Mouse (Mus musculus) thymus, postnatal 10 days (tissue): ENCODE data around the gene Hopx.

ENCODE experiments used
- DNase-seq, 2 experiments: peaks; one replicate each; pipeline ENCODE4 v3.0.0; 2021; ENCODE audit warnings: low spot score in 2 of 2

Gene Hopx

DNA sequence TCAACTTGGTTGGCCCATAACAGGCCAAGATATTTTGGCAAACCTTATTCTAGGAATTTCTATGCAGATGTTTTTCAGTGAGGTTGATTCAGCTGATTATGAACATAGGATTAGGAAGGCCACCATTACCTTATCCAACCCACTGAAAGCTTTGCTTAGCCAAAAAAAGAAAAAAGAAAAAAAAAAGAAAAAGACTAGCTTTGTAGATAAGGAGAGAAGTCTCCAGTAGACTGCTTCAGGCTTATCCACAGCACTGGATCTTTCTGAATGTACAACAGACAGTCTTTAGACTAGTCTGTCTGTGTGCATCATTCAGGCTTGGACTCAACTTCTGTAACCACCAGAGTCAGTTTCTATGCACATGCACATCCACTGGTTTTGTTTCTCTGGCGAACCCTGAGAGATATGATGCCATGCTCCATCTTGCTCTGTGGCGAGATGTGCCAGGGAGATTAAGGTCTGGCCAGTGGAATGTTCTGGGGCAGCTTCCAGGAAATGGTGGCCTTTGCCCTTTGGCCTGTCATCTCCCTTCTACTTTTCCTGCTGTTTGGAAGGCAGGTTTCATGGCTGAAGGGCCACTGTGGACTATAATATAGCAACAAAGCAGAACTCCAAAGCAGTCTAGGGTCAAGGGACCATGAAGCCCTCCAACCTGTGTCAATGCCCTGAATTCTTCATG lies 17.7 kb upstream of the Hopx start:
- DNase-seq = no peak

DNA sequence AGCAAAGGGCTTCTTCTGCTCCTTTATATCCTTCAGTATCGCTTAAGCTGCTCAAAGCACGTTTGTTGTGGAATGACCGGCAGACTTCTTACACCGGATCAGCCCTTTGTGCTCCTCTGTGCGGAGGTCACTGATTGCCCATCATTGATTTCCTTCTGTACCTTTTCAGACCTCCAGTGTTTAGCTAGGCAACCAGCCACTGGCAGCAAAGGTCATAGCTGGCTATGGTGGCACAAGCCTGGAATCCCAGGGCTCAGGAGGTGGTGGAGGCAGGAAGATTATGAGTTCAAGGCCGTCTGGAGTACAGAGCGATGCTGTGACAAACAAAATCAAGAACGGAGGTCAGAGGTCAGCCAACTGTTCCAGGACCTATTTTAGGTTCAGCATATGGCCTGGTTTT lies 17.0 kb upstream of the Hopx start:
- no peak for DNase-seq

DNA sequence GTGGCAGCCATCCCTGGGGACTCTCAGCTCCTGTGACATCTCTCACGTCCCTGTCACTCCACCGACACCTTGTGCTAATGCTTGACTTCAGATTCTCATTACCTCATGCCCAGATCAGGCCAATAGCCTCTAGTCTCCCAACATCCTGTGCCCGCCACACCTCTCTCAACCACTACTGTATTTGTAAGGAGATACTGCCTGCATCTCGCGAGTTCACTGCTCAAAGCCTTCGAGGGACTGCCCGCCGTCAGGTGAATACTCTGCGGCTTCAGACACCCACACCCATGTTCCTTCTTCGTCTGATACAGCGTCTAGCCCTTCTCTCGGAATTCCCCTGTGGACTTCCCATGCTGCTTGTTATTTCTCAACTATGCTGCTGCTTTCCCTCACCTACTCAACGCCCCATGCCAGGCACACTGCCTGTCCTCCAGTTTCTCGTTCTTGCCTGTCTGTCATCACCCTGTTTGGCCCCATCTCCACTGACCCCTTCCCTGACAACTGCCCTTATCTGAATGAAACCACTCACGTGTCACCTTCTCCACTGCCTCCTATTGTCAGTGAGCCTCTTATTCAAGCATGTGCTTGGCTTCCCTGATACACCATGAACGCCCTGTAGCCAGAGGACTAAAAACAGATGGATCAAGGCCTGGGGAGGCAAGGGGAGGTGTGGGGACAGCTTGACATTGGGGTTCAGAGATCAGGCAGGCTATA lies 15.5 kb upstream of the Hopx start:
- DNase-seq = no peak

DNA sequence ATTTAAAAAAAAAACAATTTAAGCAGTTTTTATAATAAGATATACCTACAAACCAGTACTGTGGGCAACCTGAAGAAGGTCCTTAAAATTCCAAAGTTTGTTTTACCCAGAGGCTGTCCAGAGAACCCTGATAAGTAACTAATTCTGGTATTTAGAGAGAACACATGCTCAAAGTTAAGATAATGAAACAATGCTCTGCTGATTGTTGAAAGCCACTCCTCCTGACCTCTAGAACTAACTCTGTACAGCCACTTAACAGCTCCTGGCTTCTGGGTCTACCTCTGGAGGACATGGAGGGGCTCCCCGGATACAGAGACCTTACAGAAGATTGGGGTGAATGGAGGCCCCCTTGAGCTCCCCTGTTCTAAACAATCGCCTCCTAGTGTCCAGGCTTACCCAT lies 15.0 kb upstream of the Hopx start:
- DNase-seq = no peak

DNA sequence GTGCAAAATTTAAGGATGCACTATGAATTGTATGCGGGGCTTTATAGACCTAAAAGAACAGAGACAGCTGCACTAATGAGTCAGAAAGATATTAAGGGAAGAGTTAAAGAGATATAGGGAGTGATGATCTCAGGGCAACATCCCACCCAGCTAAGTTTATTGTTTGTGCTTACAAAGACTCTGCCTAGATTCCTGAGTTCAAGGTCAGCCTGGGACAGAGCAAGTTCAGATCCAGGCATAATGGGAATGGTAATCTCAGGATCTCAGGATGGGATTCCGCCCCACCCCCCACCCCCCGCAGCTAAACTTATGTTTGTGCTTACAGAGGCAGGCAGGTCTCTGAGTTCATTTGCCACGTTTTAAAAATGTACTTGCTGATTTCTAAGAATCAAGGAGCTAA lies 13.9 kb upstream of the Hopx start:
- DNase-seq = no peak

DNA sequence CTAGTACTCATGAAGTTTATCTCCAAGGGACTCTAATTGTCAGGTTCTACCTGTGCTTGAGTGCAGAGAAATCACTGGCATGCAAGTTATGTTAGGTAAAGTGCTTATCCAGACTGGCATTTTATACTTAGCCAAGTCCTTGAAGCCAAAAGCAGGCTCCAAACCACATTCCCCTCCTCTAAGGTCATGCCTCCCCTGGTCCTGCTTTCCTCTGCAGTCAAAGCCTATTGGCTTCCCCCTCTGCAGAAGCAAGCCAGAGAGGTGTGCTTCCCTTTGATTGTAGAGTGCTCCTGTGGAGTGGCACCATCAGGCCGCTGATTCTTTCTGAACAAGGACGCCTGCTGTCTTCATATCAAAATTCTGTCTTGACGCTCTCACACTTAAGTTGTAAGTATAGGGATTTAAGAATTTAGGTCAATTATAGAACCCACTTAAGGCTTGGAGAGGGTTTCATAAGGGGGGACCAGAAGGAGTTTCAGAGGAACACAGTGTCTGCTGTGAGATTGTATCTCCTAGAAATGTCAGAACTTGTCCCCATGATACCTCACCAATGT lies 11.6 kb upstream of the Hopx start:
- no peak for DNase-seq

DNA sequence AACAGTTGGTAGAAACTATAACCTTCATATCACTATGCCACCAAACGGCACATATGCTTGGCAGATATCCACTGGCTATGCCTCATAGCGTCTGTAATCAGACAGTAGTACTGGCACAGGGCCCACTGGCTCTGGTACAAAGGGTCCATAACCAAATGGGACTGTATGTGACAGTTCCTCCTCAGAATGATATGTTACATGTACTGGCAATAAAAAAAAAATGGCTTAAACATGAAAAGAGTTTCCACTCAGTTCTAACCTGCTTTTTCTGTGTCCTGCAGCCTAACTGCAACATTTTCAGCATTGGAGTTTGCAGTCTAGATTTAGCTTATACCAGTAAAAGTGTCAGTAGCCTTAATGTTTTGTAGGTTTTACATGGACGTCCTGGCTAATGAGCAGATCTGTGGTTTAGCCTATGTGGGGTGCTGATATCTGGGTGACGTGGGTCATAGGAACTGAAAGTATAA lies 9.9 kb upstream of the Hopx start:
- DNase-seq = no peak

DNA sequence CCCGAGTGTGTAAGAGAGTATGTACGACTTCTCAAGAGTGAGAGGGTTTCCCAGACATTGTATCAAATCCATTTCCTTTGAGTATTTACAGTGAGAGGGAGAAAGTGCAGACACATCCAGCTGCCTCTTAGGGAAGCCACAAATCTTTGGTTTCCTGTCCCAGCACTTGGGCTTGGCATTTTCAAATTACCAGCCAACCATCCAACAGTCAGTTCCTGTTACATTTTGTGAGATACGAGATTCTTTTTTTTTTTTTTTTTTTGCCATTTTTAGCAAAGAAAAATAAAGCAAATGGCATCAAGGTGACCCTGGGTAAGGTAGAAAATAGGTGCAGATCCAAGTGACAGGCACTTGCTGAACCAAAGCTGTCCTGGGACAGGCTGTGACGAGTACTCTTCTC lies 9.2 kb upstream of the Hopx start:
- DNase-seq = no peak

DNA sequence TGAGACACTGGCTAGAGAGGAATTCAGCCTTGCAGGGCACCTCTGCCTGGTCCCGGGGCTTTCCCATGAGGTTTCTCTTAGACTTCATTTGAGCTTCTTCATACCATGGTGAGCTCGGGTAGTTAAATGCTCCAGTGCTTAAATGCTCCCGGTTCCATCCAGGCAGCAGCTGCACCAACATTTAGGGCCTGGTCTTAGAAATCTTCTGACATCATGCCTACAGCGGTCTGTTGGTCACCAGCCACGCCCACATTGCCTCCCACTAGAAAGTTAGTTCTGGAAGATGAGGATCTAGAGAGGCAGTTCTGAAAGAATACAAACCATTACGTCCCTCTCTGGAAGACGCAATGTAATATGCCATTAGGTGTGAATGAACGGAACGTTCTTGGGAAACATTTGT lies 8.7 kb upstream of the Hopx start:
- DNase-seq = no peak

DNA sequence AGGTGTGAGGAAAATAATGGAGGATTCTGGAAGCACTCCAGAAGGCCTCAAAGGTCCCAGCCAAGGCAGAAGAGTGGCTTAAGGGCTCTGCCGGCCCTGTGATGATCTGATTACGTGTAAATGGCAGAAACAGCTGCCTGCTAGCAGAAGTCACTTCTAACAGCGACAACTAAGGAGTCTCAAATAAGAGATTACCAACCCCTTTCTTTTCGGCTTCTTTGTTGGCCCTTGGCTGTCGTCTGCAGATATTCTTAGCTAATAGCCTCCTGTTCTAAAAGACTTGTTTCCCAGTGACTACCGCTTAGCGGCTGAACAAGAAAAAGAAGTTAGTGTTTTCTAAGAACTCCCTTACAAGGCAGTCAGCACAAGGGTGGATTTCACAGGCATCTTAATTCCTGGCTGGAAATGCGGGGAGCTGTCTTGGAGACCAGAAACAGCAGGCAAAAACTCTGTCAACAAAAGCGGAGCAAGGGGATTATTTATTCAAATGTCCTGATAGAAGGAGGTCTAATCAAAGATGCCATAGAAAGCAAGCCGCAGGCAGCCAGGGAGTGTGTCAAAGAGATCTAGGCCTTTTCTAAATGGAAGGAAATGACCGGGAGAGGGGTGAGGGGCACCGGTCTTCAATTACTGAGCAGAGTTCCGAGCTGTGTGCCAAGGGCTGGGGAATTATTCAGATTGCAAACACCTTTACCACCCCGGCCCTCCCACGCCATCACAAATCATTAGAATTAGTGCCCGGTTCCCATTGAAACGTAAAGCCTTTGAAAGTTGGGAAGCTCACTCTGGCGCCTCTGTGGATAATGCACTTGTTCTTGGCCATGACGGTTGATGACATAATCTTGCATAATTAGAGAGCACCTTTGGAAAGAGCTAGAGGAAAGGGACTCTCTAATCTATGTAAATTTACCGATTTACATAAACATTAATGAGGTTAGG lies 7.6 kb upstream of the Hopx start:
- no peak for DNase-seq

DNA sequence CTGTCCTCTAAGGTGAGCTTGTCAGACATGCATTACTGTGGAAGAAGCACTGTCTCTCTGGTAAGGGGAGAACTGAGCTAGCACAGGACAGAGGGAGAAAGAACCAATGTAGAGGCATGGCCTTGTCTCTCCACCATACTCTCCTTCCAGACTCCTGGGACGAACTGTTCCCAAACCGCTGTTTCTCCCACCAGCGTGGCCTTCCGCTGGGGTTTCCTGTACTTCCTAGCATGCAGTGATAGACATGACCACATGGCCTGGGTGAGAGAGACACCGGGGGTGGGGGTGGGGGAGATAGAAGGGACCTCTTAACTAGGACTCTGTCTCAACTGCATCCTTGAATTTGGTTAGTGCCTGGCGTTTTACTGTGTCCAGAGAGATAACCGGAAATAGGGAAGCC lies 5.8 kb upstream of the Hopx start:
- no peak for DNase-seq

DNA sequence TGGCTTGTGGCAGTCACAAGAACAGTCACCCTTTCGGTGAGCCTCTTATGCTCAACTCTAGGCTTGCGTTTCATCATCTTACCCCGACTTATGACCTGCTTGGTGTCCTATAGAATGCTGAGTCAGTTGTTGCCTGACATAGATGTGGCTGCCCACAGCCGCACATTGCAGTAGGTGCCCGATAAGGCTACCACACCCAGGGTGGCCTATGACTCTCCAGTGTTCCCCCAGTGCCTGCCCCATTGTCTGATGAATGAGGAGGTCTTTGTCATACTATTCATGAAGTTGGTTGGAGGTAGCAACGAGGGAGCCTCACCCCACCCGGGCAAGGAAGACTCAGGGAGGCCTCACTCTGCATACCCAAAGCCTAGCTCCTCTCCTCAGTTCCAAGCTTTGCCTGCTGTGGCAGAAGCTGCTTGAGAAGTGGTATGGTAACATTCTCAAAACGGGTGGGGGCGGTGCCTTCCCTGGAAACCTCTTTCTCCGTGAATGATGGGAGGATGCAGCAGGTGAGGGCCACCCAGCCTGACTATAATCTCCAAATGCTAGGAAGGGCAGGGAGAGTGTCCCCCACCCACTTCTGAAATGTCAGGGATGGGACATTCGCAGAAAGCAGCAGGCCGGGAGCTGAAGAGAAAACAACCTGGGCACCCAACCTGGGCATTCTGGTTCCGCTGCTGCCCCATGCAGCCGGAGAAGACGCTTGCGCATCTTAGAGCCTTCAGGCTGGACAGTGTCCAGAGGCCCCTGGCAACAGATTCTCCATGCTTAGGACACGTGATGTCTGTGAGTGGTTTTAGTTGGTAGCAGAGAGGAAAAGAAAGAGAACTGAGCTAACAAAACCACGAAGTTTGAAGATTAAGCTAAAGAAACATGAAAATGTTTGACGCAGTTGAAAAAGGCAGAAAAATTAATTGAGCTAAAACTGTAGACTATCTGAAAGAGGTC lies 4.8 kb upstream of the Hopx start:
- no peak for DNase-seq

DNA sequence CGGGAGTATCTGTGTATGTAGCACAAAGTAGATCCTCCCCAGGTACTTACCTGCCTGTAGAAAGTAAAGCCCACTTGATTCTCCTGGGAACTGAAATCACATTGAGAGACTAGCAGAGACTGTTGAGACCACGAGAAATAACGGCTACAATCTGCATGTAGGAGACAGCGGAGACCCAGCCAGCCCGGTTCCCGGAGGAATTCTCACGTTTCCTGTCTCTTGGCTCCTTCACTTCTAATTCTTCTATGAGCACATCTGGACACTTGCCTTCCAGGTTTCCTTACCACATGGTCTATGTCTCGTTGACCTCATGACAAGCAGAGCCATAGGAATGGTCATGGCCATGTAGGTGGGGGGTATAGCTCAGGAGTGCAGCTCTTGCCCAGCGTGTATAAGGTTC lies 811 bp upstream of the Hopx start:
- no peak for DNase-seq

DNA sequence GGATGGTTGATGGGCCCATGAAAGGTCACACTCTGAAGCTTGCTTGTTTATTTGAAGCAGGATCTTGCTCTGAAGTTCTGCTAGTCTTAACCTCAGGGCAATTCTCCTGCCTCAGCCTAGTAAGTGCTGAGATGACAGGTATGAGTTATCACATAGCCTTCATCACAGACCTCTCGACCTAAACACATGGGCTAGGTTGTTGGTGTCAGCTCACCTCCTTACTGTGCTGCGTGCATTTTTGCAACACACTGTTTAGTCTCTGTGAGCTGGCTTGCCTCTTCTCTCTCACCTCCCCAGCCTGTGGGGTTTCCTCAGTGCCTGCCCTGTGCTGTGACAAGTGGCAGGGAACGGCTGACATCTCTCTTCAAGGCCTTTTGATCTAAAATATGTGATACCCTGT lies 1.1 kb downstream of the Hopx start:
- no peak for DNase-seq

DNA sequence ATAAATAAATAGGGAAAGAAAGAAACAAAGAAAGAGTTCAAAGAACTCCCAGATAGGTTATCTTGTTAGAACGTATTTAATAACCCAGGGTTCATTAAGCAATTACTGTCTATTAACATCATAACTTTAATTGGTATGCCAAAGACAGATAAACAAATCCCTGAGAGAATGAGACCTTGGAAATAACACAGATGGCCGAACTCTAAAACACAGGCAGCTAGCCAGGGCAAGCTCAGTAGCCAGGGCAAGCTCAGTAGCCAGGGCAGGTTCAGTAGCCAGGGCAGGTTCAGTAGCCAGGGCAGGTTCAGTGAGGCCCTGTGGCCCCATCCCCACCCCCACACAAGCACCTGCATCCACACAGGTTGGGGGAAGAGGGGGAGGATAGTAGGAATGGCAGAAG lies 2.9 kb downstream of the Hopx start:
- DNase-seq = no peak

DNA sequence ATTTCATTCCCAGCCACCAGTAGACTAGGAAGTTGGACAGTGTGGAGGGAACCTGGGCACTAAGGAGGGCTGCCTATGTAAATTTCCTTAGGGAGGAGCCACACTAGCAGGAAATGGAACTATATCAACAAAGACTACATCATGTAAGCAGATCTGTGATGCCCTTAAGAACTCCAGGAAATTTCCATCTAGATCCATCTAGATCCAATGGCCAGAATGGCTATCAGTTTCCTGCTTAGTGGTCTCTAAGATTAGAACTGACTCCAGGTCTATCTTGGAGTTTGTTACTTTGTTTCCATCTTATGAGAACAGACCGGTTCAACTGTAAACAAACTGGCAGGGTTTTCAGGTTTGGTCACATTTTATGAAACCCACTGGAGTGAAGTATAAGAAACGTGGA lies 5.1 kb downstream of the Hopx start:
- DNase-seq = no peak

DNA sequence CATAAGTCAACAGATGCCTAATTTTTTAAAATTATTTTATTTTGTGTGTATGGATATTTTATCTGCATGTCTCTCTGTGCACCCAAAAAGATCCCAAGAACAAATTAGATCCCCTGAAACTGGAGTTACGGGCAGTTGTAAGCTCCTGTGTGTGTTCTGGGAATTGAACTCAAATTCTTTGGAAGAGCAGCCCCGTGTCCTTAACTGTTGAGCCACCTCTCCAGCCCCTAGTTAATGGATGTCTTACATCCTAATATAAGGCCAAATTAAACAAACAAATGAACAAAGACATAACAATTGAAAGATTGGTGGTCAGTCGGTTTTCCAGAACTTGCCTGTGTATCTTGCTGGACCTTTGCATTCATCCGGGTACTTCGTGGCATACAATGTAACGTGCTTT lies 6.1 kb downstream of the Hopx start:
- DNase-seq = no peak

DNA sequence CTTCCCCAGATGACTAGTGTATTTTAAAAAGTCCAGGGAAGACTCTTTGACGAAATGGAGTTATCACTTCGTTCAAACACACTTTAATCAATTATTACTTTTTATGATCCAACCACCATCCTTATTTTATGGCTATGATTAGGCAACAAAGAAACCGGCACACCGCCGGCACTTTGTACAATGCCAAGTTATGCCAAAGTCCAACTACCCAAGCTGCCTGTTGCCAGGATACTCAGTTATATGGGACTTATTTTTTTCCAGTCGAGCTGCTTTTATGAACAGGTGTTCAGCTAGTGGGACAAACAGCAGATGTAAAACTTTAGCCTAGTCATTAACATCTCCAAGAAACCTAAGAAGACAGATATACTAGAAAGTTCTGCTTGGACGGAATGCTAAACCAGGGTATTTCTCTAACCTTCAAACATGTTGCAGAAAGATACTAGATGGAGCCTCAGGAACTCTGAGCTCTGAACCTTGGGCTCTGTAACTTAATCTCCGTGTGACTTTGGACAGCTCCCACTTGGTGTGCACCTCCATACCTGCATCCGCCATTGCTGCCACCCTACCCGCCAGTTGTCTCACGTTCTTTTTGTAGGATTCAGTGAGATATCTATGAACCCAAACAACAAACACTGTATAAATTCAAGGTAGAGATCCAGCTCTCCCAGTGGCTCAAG lies 7.6 kb downstream of the Hopx start:
- DNase-seq = no peak

DNA sequence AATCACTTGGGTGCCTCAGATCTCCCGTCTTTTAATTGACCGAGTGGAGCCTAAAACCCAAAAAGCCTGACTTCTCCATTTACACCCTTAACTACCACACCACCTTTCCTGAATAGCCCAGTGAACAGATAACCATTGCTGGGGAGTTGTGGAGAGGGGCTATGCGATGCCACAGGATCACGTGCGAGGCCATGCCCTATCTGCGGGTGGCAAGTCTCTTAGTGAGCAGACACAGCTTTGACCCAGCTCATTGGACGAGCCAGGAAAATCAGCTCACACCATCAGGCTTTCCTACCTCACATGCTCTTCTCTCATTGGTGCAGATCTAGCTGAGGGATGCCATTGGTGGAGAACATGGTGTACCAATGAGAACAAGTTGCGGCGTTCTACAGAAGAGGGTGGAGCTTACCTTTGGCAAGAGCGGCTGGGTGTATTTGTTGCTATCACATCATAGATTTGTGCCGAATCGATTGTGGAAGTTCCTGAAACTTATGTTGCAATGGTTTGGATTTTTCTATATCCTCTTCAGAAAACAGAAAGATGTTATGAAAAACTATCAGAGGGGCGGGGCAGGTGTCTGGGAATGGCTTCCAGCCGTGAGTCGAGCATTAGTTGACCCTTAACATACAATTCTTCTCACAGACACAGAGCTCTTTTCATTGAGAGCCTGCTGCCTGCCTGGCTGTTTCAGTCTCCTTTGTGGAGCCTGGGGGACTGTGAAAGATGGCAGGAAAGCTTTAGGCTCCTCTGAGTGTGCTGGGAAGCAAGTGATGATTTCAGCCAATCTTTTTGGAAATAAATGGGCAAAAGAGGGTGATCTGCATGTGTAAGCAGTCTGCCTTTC lies 12.2 kb downstream of the Hopx start:
- DNase-seq = no peak

DNA sequence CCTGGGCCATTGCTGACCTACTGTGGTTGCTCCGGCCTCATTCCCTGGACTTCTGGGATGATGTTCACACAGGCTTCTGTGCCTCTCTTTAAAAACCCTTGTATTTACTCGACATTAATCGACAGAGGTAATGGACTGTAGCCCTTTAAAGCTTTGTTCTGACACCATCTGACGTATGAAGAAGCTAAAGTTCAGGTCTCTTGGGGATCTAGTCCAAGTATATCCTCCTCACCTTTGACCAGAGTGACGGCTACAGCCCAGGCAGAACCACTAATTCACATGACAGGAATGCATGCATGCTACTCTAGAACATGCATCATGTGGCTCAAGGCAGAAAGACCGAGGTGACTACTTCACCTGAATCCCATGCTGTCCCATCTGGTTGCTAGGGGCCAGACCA lies 14.2 kb downstream of the Hopx start:
- no peak for DNase-seq
